Mouse (Mus musculus) lung, postnatal 0 days (tissue): Measurements from ENCODE around the gene Epb41. TPM values are rescaled to one million over a fixed set of nuclear protein-coding genes. Genes with fewer than 3 reads are reported as not detected.

Experiments
- ATAC-seq: fragments of 200-750 bp; cut with Nextera tagmentation; 2 replicates; pipeline ENCODE4 v1.8.0; 2017; ENCODE audit warnings: moderate library complexity
- DNase-seq: peaks from one replicate; pipeline ENCODE4 v3.0.0-alpha.2; 2016; ENCODE audit warnings: low spot score
- H3K27ac ChIP-seq: fragments of 300-500 bp; sonication (generic); 2 replicates; pipeline ENCODE4 v1.5.1; 2014; ENCODE audit warnings: antibody characterized with exemption, mild to moderate bottlenecking, low read length, mixed read lengths
- H3K27me3 ChIP-seq: fragments of 300-500 bp; sonication (generic); replicated peaks from 2 replicates; pipeline ENCODE4 v1.6.1; 2014; ENCODE audit warnings: low read length, mixed read lengths; ENCODE audit not compliant: insufficient read depth
- H3K36me3 ChIP-seq: fragments of 300-500 bp; sonication (generic); 2 replicates; pipeline ENCODE4 v1.6.1; 2014; ENCODE audit warnings: low read length, mixed read lengths; ENCODE audit not compliant: insufficient read depth
- H3K4me1 ChIP-seq: fragments of 300-500 bp; sonication (generic); 2 replicates; pipeline ENCODE4 v1.6.1; 2014; ENCODE audit warnings: antibody characterized with exemption, low read depth, low read length, mixed read lengths; ENCODE audit not compliant: insufficient read depth
- H3K4me2 ChIP-seq: fragments of 300-500 bp; sonication (generic); replicated peaks from 2 replicates; pipeline ENCODE4 v1.6.1; 2014; ENCODE audit warnings: low read depth, mild to moderate bottlenecking, low read length, moderate library complexity, mixed read lengths
- H3K4me3 ChIP-seq: fragments of 300-500 bp; sonication (generic); 2 replicates; pipeline ENCODE4 v1.5.1; 2014; ENCODE audit warnings: low read depth, low read length
- H3K9ac ChIP-seq: fragments of 300-500 bp; sonication (generic); replicated peaks from 2 replicates; pipeline ENCODE4 v1.6.1; 2014; ENCODE audit warnings: low read depth, mild to moderate bottlenecking
- H3K9me3 ChIP-seq: fragments of 300-500 bp; sonication (generic); 2 replicates; pipeline ENCODE4 v1.6.1; 2016; ENCODE audit warnings: low read length, mixed read lengths
- CTCF ChIP-seq: IDR thresholded peaks from 2 replicates; pipeline ENCODE4 v1.5.1; 2016; ENCODE audit warnings: antibody characterized with exemption, mild to moderate bottlenecking
- EP300 ChIP-seq: IDR thresholded peaks from 2 replicates; pipeline ENCODE4 v1.6.1; 2016; ENCODE audit warnings: antibody characterized with exemption, mild to moderate bottlenecking, control low read depth
- WGBS: fragments of 180-500 bp; shearing (Covaris S2); extraction: QIAGEN DNeasy Blood & Tissue Kit; methylation state at CpG from one replicate; pipeline ENCODE4 v1.1.7; 2014; 5-methylcytosine and 5-hydroxymethylcytosine counted together
- polyA plus RNA-seq: library from polyadenylated mRNA; unstranded; fragments of >200 nt; fragmentation: Nextera tagmentation; extraction: Ambion mirVana; gene quantifications from 2 replicates; pipeline ENCODE4 v1.2.1, GENCODE M21; 2015

The Epb41 gene
- polyA plus RNA-seq, 1 experiment from 2014 or later, result 29.9 TPM

DNA sequence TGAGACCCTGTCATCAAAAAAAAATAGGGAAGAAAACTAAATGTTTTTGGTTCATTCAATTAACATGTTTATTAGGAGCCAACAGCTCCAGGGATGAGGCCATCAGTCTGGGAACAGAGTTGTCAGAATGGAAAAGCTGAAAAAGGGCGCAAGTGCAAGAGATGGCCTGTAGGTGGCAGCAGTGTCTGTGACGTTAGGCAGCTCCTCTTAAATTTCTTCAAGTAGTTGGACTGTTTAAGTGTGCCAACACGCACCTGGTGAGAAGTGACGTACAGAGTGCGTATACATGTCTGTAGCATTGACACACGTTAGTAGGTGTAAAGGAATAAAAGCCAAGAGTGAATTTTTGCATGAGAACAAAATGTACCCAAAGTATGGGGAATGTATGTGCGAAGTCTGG lies 13.8 kb upstream of the Epb41 start:
- no peaks in the 10 kb centered on the region for H3K4me1 ChIP-seq
- no peaks in the 10 kb centered on the region for H3K36me3 ChIP-seq
- H3K9me3 ChIP-seq, result no peaks in the 10 kb centered on the region
- no peak overlapping the region for H3K27ac ChIP-seq
- no peak overlapping the region for H3K4me3 ChIP-seq
- H3K27me3 ChIP-seq, result no peaks in the 10 kb centered on the region
- H3K4me2 ChIP-seq, result no peak overlapping the region
- TF ChIP-seq EP300 (peak; percentile 15; the same call in 1 of the 2 replicates), CTCF (peak; percentile 95)
- DNase-seq, result peak; percentile 88
- 15% methylated on average over 7 of the region's 7 CpGs for WGBS
- peak; percentile 73 for ATAC-seq
- no peak overlapping the region for H3K9ac ChIP-seq

DNA sequence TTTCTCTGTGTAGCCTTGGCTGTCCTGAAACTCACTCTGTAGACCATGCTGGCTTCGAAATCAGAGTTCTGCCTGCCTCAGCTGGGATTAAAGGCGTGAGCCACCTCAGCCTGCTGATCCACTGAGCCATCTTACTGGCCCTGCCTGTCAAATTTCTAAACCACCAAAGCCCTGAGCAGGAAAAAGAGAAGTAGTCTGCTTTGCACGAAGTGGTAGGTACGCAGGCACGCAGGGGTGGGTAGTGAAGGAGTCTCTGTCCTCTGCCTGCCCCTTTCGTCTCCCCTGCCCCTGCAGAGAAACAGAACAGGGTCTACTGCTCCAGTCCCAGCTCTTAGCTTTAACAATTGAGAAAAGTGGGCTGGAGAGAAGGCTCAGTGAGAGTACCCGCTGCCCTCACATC lies 10.0 kb upstream of the Epb41 start:
- no peaks in the 10 kb centered on the region for H3K27me3 ChIP-seq
- H3K4me2 ChIP-seq, result no peak overlapping the region
- H3K4me1 ChIP-seq, result no peaks in the 10 kb centered on the region
- no peak overlapping the region for H3K9ac ChIP-seq
- no peaks in the 10 kb centered on the region for H3K36me3 ChIP-seq
- no peak for DNase-seq
- no peak overlapping the region for H3K27ac ChIP-seq
- ATAC-seq, result no peak
- TF ChIP-seq EP300, result no peak
- no peak for TF ChIP-seq CTCF
- no peak overlapping the region for H3K4me3 ChIP-seq
- 76% methylated on average over 7 of the region's 7 CpGs for WGBS
- no peaks in the 10 kb centered on the region for H3K9me3 ChIP-seq

DNA sequence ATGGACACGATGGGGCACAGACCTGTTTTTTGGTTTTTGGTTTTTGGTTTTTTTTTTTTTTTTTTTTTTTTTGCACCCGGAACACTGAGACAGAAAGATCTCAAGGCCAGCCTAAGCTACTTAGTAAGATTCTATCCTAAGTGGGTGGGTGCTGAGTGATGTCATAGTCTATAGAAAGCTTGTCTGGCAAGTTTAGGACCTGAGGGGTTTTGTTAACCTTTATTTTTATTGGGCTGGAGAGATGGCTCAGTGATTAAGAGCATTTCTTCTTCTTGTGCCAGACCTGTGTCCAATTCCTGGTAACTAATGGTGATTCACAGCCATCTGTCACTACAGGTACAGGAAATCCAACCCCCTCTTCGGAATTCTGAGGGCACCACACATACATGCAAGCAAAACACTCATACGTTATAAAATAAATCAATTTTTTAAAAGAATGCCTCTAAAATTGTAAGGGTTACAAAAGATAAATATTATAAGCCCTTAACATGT lies 5.4 kb upstream of the Epb41 start:
- H3K4me1 ChIP-seq, result peaks cover 6% of the 10 kb centered on the region; the same call in 1 of the 2 replicates
- H3K9me3 ChIP-seq, result no peaks in the 10 kb centered on the region
- no peak overlapping the region for H3K27ac ChIP-seq
- H3K36me3 ChIP-seq, result no peaks in the 10 kb centered on the region
- H3K4me3 ChIP-seq, result no peak overlapping the region
- DNase-seq (no peak), ATAC-seq (no peak)
- H3K4me2 ChIP-seq, result no peak overlapping the region
- no peaks in the 10 kb centered on the region for H3K27me3 ChIP-seq
- TF ChIP-seq EP300 (no peak), CTCF (no peak)
- H3K9ac ChIP-seq, result no peak overlapping the region
- 64% methylated on average over 4 of the region's 4 CpGs for WGBS

GRCm38 (mm10) chr4:132079555-132080275 lies 4.6 kb upstream of the Epb41 start:
- Histone ChIP-seq H3K9me3 (no peaks in the 10 kb centered on the region), H3K9ac (no peak overlapping the region), H3K4me1 (peaks cover 6% of the 10 kb centered on the region; the same call in 1 of the 2 replicates), H3K4me3 (no peak overlapping the region), H3K27me3 (no peaks in the 10 kb centered on the region), H3K27ac (no peak overlapping the region), H3K36me3 (no peaks in the 10 kb centered on the region), H3K4me2 (no peak overlapping the region)
- ATAC-seq (no peak), DNase-seq (peak; percentile 84)
- TF ChIP-seq CTCF (peak; percentile 90), EP300 (no peak)
- WGBS, result 10% methylated on average over 19 of the region's 19 CpGs

GRCm38 (mm10) chr4:132078296-132078714 lies 3.2 kb upstream of the Epb41 start:
- Histone ChIP-seq H3K4me1 (peaks cover 6% of the 10 kb centered on the region; the same call in 1 of the 2 replicates), H3K36me3 (no peaks in the 10 kb centered on the region), H3K9ac (no peak overlapping the region), H3K9me3 (no peaks in the 10 kb centered on the region), H3K4me2 (no peak overlapping the region), H3K27ac (no peak overlapping the region), H3K27me3 (no peaks in the 10 kb centered on the region), H3K4me3 (no peak overlapping the region)
- TF ChIP-seq EP300, result no peak
- no peak for TF ChIP-seq CTCF
- no peak for ATAC-seq
- DNase-seq, result peak; percentile 84
- 58% methylated on average over 7 of the region's 7 CpGs for WGBS

DNA sequence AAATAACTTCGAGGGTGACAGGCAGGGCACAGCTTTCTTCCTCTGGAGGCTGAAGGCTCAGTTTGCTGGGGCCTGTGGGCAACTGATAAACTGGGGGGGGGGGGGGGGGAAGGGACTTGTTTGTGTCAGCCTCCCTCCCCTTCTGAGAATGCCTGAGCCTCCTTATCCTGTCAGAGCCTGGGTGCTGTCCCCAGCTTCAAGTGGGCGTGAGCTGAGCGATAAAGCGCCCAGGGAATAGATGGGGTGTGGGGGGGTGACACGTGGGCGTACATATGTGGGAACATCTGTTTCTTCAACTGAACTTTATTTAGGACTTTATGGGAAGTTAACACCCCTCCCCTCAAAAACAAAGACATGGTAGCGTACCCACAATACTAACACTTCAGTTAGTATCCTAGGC lies 2.3 kb upstream of the Epb41 start:
- Histone ChIP-seq H3K4me1 (peaks cover 6% of the 10 kb centered on the region; the same call in 1 of the 2 replicates), H3K9me3 (no peaks in the 10 kb centered on the region), H3K4me3 (no peak overlapping the region), H3K27ac (peak overlapping the region; percentile 87), H3K27me3 (no peaks in the 10 kb centered on the region), H3K9ac (no peak overlapping the region), H3K4me2 (0 out of 2 replicates have a peak overlapping the region, but pooled peaks have one; percentile 20), H3K36me3 (no peaks in the 10 kb centered on the region)
- ATAC-seq (no peak), DNase-seq (peak; percentile 26)
- 52% methylated on average over 7 of the region's 7 CpGs for WGBS
- TF ChIP-seq EP300 (no peak), CTCF (no peak)
